Mouse (Mus musculus): ENCODE data around the gene Stbd1.

The Stbd1 gene

GRCm38 (mm10) chr5:92640861-92641260 lies 38.0 kb downstream of the Stbd1 start:
- DNase-seq (ENCODE audit: low spot score in 2 of 2) = no peak
